Mouse (Mus musculus): Measurements from ENCODE around the gene Cpsf4l. TPM values are rescaled to one million over a fixed set of nuclear protein-coding genes. Genes with fewer than 3 reads are reported as not detected.
A peak's percentile ranks its signal among the peaks of the same experiment; 100 is the strongest.

Cpsf4l gene
- polyA plus RNA-seq, 1 experiment from 2014 or later, result not detected

GRCm38 (mm10) chr11:113691851-113692250 is 18.0 kb downstream of the Cpsf4l start:
- Histone ChIP-seq H3K9me3 (replicated peaks) (no peaks in the 10 kb centered on the region), H3K9ac (no peak overlapping the region), H3K27ac (no peak overlapping the region), H3K4me3 (replicated peaks) (no peak overlapping the region), H3K36me3 (peaks cover 85% of the 10 kb centered on the region), H3K4me1 (replicated peaks) (peaks cover 27% of the 10 kb centered on the region), H3K4me2 (no peak overlapping the region), H3K27me3 (no peaks in the 10 kb centered on the region)
- WGBS (ENCODE audit: insufficient replicate concordance), result 66% methylated on average over 3 of the region's 3 CpGs
- DNase-seq (no peak), ATAC-seq (ENCODE audit: low read depth) (no peak)

DNA sequence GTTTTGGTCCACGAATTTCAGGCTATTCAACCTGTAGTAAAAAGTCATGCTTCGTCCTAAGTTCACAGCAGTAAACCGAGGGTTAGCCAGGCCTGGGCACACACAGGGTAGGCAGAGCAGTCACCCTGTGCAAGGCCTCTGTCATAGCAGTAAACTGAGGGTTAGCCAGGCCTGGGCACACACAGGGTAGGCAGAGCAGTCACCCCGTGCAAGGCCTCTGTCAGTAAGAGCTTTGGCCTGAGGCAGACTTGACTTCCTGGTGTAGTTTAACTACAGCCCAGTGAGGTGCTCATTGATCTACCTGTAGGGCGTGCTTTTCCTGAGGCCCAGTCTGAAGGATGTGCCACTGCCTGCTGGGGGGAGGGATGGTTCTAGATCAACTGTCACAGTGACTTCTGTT is 18.5 kb downstream of the Cpsf4l start:
- WGBS (ENCODE audit: insufficient replicate concordance), result 77% methylated on average over 5 of the region's 5 CpGs
- no peak overlapping the region for H3K4me2 ChIP-seq
- no peaks in the 10 kb centered on the region for H3K27me3 ChIP-seq
- no peak overlapping the region for H3K9ac ChIP-seq
- peaks cover 32% of the 10 kb centered on the region for H3K4me1 ChIP-seq (replicated peaks)
- no peak overlapping the region for H3K4me3 ChIP-seq (replicated peaks)
- DNase-seq (no peak), ATAC-seq (ENCODE audit: low read depth) (no peak)
- H3K36me3 ChIP-seq, result peaks cover 83% of the 10 kb centered on the region
- H3K27ac ChIP-seq, result no peak overlapping the region
- H3K9me3 ChIP-seq (replicated peaks), result no peaks in the 10 kb centered on the region

DNA sequence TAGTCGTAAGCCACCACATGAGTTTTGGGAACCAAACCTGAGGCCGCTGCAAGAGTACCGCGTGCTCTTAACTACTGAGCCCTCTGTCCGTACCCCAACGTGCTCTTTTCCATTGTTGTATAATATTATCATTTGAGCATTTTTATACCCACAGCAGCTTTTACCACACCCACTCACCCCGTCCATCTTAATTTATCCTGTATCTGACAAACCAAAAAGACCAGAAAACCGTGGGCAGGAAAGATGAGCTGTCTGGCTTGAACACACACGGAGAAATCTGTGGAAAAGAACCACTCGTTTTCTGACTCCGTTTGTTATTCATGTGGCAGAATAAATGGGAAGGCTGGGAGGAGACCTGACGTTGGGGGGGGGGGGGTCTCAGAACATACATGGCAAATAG is 19.3 kb downstream of the Cpsf4l start:
- no peak for ATAC-seq (ENCODE audit: low read depth)

DNA sequence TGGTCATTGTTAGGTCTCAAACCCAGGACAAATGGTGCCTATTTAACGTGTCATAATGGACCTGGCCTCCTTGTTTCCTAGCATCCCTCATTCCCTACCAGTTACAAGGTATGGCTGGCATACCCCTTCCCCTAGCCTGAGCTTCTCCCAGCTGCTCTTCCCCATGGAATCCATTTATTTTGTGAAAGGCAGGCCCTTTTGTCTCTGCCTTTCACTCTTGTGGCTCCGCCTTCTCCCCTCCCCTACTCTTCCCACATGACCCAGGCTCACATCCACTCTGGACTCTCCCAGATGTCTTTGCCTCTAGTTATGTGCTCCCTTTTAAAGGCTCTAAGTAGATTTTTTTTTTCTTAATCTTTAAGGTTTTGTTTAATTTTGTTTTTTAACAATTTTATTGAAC is 22.8 kb downstream of the Cpsf4l start:
- H3K4me2 ChIP-seq, result no peak overlapping the region
- H3K27ac ChIP-seq, result peak overlapping the region; percentile 9; the same call in 1 of the 2 replicates
- ATAC-seq (ENCODE audit: low read depth) (no peak), DNase-seq (no peak)
- 81% methylated on average over 2 of the region's 2 CpGs for WGBS (ENCODE audit: insufficient replicate concordance)
- H3K9ac ChIP-seq, result no peak overlapping the region
- peaks cover 43% of the 10 kb centered on the region for H3K36me3 ChIP-seq
- no peak overlapping the region for H3K4me3 ChIP-seq (replicated peaks)
- H3K27me3 ChIP-seq, result no peaks in the 10 kb centered on the region
- peaks cover 53% of the 10 kb centered on the region for H3K4me1 ChIP-seq (replicated peaks)
- no peaks in the 10 kb centered on the region for H3K9me3 ChIP-seq (replicated peaks)

More for the DNA sequence above, 19.3 kb downstream of the Cpsf4l start:
- Histone ChIP-seq H3K4me1 (replicated peaks) (peaks cover 38% of the 10 kb centered on the region), H3K9me3 (replicated peaks) (no peaks in the 10 kb centered on the region), H3K36me3 (peaks cover 77% of the 10 kb centered on the region), H3K9ac (no peak overlapping the region), H3K4me2 (no peak overlapping the region), H3K27ac (no peak overlapping the region), H3K4me3 (replicated peaks) (no peak overlapping the region), H3K27me3 (no peaks in the 10 kb centered on the region)
- no peak for DNase-seq
- WGBS (ENCODE audit: insufficient replicate concordance), result 88% methylated on average over 12 of the region's 12 CpGs

- Histone ChIP-seq H3K9me3 (replicated peaks) (no peaks in the 10 kb centered on the region), H3K27me3 (no peaks in the 10 kb centered on the region), H3K9ac (peak overlapping the region; percentile 98), H3K27ac (peak overlapping the region; percentile 99), H3K4me1 (replicated peaks) (peaks cover 61% of the 10 kb centered on the region), H3K4me3 (replicated peaks) (peak overlapping the region; percentile 98), H3K36me3 (peaks cover 26% of the 10 kb centered on the region), H3K4me2 (peak overlapping the region; percentile 89)
- DNase-seq (no peak), ATAC-seq (ENCODE audit: low read depth) (no peak)
- 33% methylated on average over 25 of the region's 25 CpGs for WGBS (ENCODE audit: insufficient replicate concordance)
Observed at GRCm38 (mm10) chr11:113684707-113685426, 24.9 kb downstream of the Cpsf4l start.

DNA sequence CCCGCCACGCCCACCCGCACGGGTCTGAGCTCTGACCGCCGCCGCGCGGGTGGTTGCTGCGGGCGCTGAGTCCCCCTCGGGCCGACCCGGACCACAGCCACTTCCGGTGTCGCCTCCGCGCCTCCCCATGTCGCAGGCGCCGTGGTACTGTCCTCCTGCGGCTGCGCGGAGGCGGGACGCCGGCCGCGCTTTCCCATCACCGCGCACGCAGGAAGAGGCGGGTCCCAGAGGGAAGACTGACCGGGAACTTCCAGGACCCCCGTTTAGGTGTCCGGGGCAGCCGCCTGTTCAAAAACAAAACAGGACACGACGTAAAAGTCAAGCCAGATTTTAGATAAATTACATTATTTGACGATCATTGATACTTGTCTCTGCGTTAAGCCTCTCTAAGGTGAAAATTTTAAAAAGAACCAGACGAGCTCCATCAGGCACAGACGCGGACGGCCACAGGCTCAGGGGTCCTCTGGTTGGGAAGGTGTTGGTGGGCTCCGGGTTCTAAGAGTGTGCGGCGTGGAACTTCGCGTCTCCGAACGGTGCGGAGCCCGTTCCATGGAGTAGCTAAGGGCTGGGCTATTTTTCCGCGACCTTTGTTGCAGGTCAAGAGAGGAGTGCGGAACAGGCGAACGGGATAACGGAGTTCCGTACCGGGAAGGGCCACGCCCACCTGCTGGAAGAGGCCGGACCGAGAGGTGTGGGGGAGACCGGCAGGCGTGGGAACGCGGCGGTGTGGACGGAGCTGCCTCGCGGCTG is 25.7 kb downstream of the Cpsf4l start, which contains the start of the genes Fam104a and D11Wsu47e:
Gene Fam104a, minus strand, starts transcription at position 199 of the 750 bp plus-strand sequence.
Gene D11Wsu47e, plus strand, starts transcription at position 456 of the 750 bp plus-strand sequence.
- Histone ChIP-seq H3K9ac (peak within 1 kb of the TSS; percentile 98), H3K27me3 (no peaks in the 10 kb centered on the region), H3K4me1 (replicated peaks) (peaks cover 62% of the 10 kb centered on the region), H3K4me3 (replicated peaks) (peak within 1 kb of the TSS; percentile 98), H3K4me2 (peak within 1 kb of the TSS; percentile 89), H3K36me3 (peaks cover 21% of the 10 kb centered on the region), H3K9me3 (replicated peaks) (no peaks in the 10 kb centered on the region), H3K27ac (peak within 1 kb of the TSS; percentile 99)
- ATAC-seq (ENCODE audit: low read depth) (peak; percentile 83), DNase-seq (peak; percentile 94)
- WGBS (ENCODE audit: insufficient replicate concordance), result under 1% methylated on average over 73 of the region's 73 CpGs

DNA sequence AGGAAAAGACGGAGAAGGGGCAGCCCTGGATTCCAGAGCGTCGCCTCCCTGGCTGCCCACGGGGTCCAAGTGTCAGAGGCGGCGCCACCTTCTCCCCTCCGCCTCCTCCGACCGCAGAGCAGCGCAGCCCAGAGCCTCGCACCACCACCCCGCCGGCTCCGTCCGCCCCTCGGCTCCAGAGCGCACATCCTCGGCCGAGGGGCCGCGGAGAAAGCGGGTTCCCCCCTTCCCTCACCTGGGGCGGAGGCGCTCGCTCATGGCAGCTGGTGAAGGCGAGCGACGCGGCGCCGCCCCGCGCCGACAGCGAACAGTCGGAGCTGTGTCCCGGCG is 26.2 kb downstream of the Cpsf4l start:
- peak overlapping the region; percentile 98 for H3K4me3 ChIP-seq (replicated peaks)

GRCm38 (mm10) chr11:113682897-113683626 is 26.8 kb downstream of the Cpsf4l start:
- ATAC-seq (ENCODE audit: low read depth) (peak; percentile 74), DNase-seq (peak; percentile 78)
- no peaks in the 10 kb centered on the region for H3K9me3 ChIP-seq (replicated peaks)
- peak overlapping the region; percentile 99 for H3K27ac ChIP-seq
- peaks cover 19% of the 10 kb centered on the region for H3K36me3 ChIP-seq
- peak overlapping the region; percentile 98 for H3K9ac ChIP-seq
- H3K27me3 ChIP-seq, result no peaks in the 10 kb centered on the region
- H3K4me3 ChIP-seq (replicated peaks), result peak overlapping the region; percentile 98
- H3K4me1 ChIP-seq (replicated peaks), result peaks cover 68% of the 10 kb centered on the region
- WGBS (ENCODE audit: insufficient replicate concordance), result 4% methylated on average over 38 of the region's 38 CpGs
- H3K4me2 ChIP-seq, result peak overlapping the region; percentile 89

More for the DNA sequence above, 26.2 kb downstream of the Cpsf4l start:
- Histone ChIP-seq H3K27me3 (no peaks in the 10 kb centered on the region), H3K4me2 (peak overlapping the region; percentile 89), H3K4me1 (replicated peaks) (peaks cover 63% of the 10 kb centered on the region), H3K9ac (peak overlapping the region; percentile 98), H3K36me3 (peaks cover 19% of the 10 kb centered on the region), H3K27ac (peak overlapping the region; percentile 99), H3K9me3 (replicated peaks) (no peaks in the 10 kb centered on the region)
- WGBS (ENCODE audit: insufficient replicate concordance), result under 1% methylated on average over 23 of the region's 38 CpGs
- DNase-seq (no peak), ATAC-seq (ENCODE audit: low read depth) (no peak)

DNA sequence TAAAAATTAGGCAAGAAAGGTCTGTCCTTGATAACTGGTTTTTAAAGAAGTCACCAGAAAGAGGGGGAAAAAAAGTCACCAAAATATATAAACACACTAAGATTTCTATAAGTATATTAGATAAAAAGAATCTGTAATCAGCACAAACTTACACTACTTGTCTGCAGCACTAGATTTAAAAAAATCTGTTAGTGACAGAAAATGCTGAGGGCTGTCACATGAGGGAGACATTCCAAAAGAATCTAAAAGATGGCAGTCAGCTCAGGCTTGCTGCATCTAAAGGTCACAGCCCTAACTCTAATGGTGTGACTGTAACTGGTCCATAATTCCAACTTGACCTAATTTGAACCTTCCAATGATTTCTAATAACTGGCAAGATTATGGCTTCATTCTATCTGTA is 27.8 kb downstream of the Cpsf4l start:
- Histone ChIP-seq H3K27me3 (no peaks in the 10 kb centered on the region), H3K4me2 (peak overlapping the region; percentile 89), H3K9ac (peak overlapping the region; percentile 98), H3K4me3 (replicated peaks) (peak overlapping the region; percentile 98), H3K36me3 (peaks cover 23% of the 10 kb centered on the region), H3K27ac (peak overlapping the region; percentile 99), H3K4me1 (replicated peaks) (peaks cover 72% of the 10 kb centered on the region), H3K9me3 (replicated peaks) (no peaks in the 10 kb centered on the region)
- ATAC-seq (ENCODE audit: low read depth) (no peak), DNase-seq (no peak)

GRCm38 (mm10) chr11:113680954-113681353 is 28.9 kb downstream of the Cpsf4l start:
- peaks cover 63% of the 10 kb centered on the region for H3K4me1 ChIP-seq (replicated peaks)
- ATAC-seq (ENCODE audit: low read depth), result peak; percentile 69
- H3K27ac ChIP-seq, result peak overlapping the region; percentile 99
- H3K9ac ChIP-seq, result peak overlapping the region; percentile 98
- H3K4me3 ChIP-seq (replicated peaks), result peak overlapping the region; percentile 98
- H3K4me2 ChIP-seq, result peak overlapping the region; percentile 89
- H3K9me3 ChIP-seq (replicated peaks), result no peaks in the 10 kb centered on the region
- peaks cover 33% of the 10 kb centered on the region for H3K36me3 ChIP-seq
- no peaks in the 10 kb centered on the region for H3K27me3 ChIP-seq
- peak; percentile 82 for DNase-seq
- WGBS (ENCODE audit: insufficient replicate concordance), result 27% methylated on average over 2 of the region's 2 CpGs

DNA sequence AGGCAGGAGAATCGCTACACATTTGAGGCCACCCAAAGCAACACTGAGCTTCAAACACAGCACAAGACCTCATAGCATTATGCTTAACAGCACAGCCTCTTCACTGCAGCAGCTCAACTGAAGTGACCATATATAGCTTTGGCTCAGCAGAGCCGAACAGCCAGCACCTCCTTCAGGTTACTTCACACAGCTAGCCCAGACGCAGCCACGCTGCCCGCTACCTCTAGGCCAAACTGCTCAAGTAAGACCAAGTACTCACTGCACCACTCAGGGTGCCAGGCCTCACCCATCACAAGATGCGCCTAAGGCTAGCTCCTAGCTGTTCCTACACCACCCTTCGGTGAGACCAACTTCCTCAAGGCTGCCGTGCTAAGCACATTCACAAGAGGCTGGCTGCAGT is 31.4 kb downstream of the Cpsf4l start:
- Histone ChIP-seq H3K9ac (peak overlapping the region; percentile 11), H3K4me2 (peak overlapping the region; percentile 0; the same call in 1 of the 2 replicates), H3K36me3 (peaks cover 59% of the 10 kb centered on the region), H3K27me3 (no peaks in the 10 kb centered on the region), H3K4me3 (replicated peaks) (no peak overlapping the region), H3K9me3 (replicated peaks) (no peaks in the 10 kb centered on the region), H3K4me1 (replicated peaks) (peaks cover 55% of the 10 kb centered on the region), H3K27ac (peak overlapping the region; percentile 21; the same call in 1 of the 2 replicates)
- DNase-seq (no peak), ATAC-seq (ENCODE audit: low read depth) (no peak)
- WGBS (ENCODE audit: insufficient replicate concordance), result 78% methylated on average over 8 of the region's 8 CpGs

Data from liver, embryonic 13.5 days (tissue).